Mouse (Mus musculus) MEL (cell line): Measurements from ENCODE around the gene Taok1.

Source experiments
- CTCF ChIP-seq, 3 experiments: IDR thresholded peaks in 2 of 3; conservative IDR thresholded peaks in 1 of 3; 2 replicates each; pipeline ENCODE4 v1.5.1; 2011 to 2012; ENCODE audit warnings: low read length in 3 of 3, low read depth in 2 of 3, mild to moderate bottlenecking in 2 of 3, improper control_type of control experiment in 1 of 3, inconsistent platforms in 1 of 3, mixed read lengths in 1 of 3, moderate library complexity in 1 of 3; ENCODE audit not compliant: control insufficient read depth in 1 of 3, insufficient read depth in 1 of 3, poor library complexity in 1 of 3, severe bottlenecking in 1 of 3
- MAX ChIP-seq: IDR thresholded peaks from 2 replicates; pipeline ENCODE4 v1.6.1; 2011; ENCODE audit warnings: low read length, improper control_type of control experiment
- POLR2A ChIP-seq, 2 experiments: IDR thresholded peaks; 2 replicates each; pipeline ENCODE4 v1.6.1; 2011 to 2012; ENCODE audit warnings: low read length in 2 of 2, mild to moderate bottlenecking in 2 of 2, control low read depth in 1 of 2, improper control_type of control experiment in 1 of 2, low read depth in 1 of 2, moderate library complexity in 1 of 2; ENCODE audit not compliant: control insufficient read depth in 1 of 2, insufficient read depth in 1 of 2, poor library complexity in 1 of 2

DNA sequence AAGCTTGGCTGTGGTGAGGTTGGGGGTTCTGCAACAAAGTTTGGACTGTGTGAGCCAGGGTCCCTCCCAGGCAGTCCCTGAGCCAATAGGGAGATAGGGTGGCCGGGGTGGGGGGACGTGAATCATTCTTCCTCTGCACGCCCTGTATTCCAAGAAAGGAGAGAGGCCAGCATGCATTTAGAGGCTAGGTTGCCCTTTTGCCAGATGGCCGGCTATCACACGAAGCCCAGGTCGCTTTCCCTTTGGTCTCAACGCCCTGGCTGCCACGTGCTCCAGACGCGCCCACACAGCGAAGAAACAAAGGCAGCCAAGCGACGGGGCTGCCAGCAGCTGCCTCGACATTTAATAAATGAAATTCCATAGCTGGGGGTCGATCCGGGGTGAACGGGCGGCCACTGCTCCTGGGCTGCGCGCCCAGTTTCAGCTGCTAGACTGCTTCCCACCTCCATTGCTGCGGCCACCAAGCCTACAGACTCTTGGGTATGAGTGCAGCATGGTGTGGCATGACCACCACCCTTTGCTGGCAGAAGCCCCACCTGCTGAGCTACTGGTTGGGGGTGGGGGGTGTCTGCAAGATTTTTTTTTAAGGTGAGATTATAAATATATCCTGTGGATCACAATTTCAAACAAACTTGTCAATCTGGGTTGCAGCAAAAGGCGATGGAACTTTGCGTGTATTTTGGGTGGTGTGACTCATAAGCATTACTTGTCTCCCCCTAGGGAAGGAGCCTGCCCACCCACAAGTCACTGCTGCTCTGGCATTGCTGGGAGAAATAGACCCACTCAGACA lies 115.9 kb downstream of the Taok1 start:
- TF ChIP-seq POLR2A (IDR thresholded peaks at IDR 0.05; ENCODE audit: control insufficient read depth in 1 of 2, insufficient read depth in 1 of 2, low read depth in 1 of 2, low read length in 2 of 2, poor library complexity in 1 of 2) (peak in 1 of 2 experiments; percentile 48; a peak in 2 of 4 replicates), MAX (peak; percentile 97), CTCF (IDR thresholded peaks at IDR 0.05 in 2 of 3, conservative IDR thresholded peaks at IDR 0.05 in 1 of 3; ENCODE audit: control insufficient read depth in 1 of 3, insufficient read depth in 1 of 3, low read depth in 2 of 3, low read length in 3 of 3, poor library complexity in 1 of 3, severe bottlenecking in 1 of 3) (no peak; a peak in 1 of 6 replicates)
